Mouse (Mus musculus): ENCODE measurements at regions not wholly inside any gene's neighbourhood (a gene's known extent, or its start where the extent isn't known, plus 50 kb on each side); places are given as distances from the start of the nearest gene placed in this dataset.

DNA sequence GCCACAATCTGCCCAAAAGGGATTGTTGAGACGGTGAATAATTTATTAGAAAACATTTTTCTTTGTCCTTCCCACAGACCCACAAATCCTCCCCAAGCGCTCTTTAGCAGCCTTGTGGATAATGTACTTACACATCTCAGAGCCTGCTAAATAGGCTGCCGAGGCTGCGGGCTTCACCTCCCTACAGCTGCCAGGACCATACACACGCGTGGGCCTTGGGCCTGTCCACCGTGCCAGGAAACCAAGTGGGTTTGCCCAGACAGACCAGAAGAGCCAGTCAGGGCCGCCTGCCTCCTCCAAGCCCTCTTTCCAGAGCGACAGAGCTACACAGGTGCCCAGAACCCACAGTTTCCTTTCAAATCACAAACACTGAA is 150.0 kb downstream of the Gm12689 start:
- no peak for TF ChIP-seq POLR2A (IDR thresholded peaks at IDR 0.05; ENCODE audit: low read depth, low read length)
- TF ChIP-seq CTCF (IDR thresholded peaks at IDR 0.05; ENCODE audit: extremely low read depth, insufficient read depth, insufficient read length, insufficient replicate concordance), result no peak

Data from spleen, adult 2 months (tissue).